In the genomic region with DNA sequence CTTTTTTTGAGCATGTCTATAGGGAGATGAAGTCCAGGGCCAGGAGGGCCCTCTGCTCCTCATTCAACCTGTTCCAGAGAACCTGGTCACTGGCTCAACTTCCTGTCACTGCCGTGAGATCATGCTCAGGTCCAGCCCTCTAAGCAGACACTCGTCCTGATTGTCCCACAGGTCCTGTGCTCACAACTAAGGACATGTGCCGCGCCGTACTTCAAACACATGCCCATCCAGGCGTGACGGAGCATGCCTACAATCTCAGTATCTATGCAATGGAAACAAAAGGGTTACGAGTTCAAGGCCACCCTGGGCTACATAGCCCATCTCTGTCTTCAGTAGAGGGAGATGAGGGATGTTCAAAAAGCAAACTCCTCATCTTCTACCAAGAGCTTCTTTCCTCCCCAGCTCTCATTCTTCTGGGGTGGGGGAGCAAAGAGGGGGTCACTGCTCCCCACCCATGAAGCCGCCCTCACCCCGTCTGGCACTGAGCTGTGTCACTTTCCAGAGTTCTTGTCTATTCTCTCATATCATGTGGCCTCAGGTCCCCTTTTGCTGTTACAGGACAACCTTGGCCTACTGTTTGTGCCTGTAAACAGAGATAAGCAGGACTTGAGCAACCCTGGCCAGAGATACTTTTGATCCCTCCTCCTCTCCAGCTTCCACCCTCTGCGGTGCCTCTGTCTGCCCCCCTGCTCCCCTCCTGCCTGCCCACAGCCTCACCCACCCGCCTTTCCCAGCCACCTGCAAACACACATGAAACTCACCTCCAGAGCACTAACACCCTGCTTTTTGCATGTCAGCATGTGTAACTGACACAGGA, we compare ENCODE assay signal across 9 mouse cellular contexts.
DNase-seq lines count a peak whose midpoint lies in the region; ATAC-seq and TF ChIP-seq lines count a peak whose summit lies in the region.
"Had no signal": no experiment of that assay in that cellular context is flagged by ENCODE, and none has a peak within 500 bp of the region (broad histone marks: within the 10 kb centered on the region; RNA-seq: fewer than 3 reads in every experiment).

No protein-coding gene starts in this region.

- H3K4me2 ChIP-seq in heart, embryonic 15.5 days, result no peak overlapping the region
- H3K4me2 ChIP-seq in hindbrain, postnatal 0 days (ENCODE audit: low read depth, low read length), result no peak overlapping the region

- peak; percentile 3 for DNase-seq in 3134 (ENCODE audit: extremely low read depth, insufficient read length, low spot score)
- DNase-seq in adrenal gland, postnatal 25 days, result peak; percentile 23
- no peak for DNase-seq in urinary bladder, postnatal 4 days (ENCODE audit: low spot score in 2 of 2)
- no peak for DNase-seq in kidney, adult 18-20 months
- no peak for DNase-seq in hindbrain, postnatal 0 days (ENCODE audit: low spot score)
- DNase-seq in layer of hippocampus, postnatal 14 days (ENCODE audit: low spot score in 2 of 2), result no peak
- DNase-seq: cerebellum, adult 11-12 months had no signal

- no peak for TF ChIP-seq CTCF in hindbrain, postnatal 0 days (IDR thresholded peaks at IDR 0.05; ENCODE audit: low read depth)

- peaks cover 17% of the 10 kb centered on the region for H3K4me1 ChIP-seq in heart, embryonic 15.5 days (replicated peaks)
- no peaks in the 10 kb centered on the region for H3K4me1 ChIP-seq in hindbrain, postnatal 0 days (ENCODE audit: insufficient read depth, low read length)

- H3K36me3 ChIP-seq in heart, embryonic 15.5 days, result no peaks in the 10 kb centered on the region
- H3K36me3 ChIP-seq in hindbrain, postnatal 0 days (ENCODE audit: insufficient read depth, low read length), result no peaks in the 10 kb centered on the region

- 70% methylated on average over 12 of the region's 12 CpGs for WGBS in heart, embryonic 15.5 days
- 88% methylated on average over 12 of the region's 12 CpGs for WGBS in hindbrain, postnatal 0 days

- no peak overlapping the region for H3K4me3 ChIP-seq in heart, embryonic 15.5 days
- H3K4me3 ChIP-seq in hindbrain, postnatal 0 days (ENCODE audit: low read length), result no peak overlapping the region

- no peaks in the 10 kb centered on the region for H3K9me3 ChIP-seq in heart, embryonic 15.5 days (replicated peaks)
- no peaks in the 10 kb centered on the region for H3K9me3 ChIP-seq in hindbrain, postnatal 0 days (ENCODE audit: low read length)

- H3K27ac ChIP-seq in heart, embryonic 15.5 days, result peak overlapping the region; percentile 44
- no peak overlapping the region for H3K27ac ChIP-seq in hindbrain, postnatal 0 days

- ATAC-seq in heart, embryonic 15.5 days (replicated peaks; ENCODE audit: insufficient number of reproducible peaks, insufficient read depth, low FRiP score, low read depth), result peak; percentile 50
- ATAC-seq in megakaryocyte, adult 5-6 weeks (ENCODE audit: poor library complexity, severe bottlenecking), result peak; percentile 71
- no peak for ATAC-seq in hindbrain, postnatal 0 days

- H3K9ac ChIP-seq in heart, embryonic 15.5 days, result no peak overlapping the region
- H3K9ac ChIP-seq in hindbrain, postnatal 0 days (replicated peaks; ENCODE audit: low read length), result no peak overlapping the region

- no peaks in the 10 kb centered on the region for H3K27me3 ChIP-seq in heart, embryonic 15.5 days
- H3K27me3 ChIP-seq in hindbrain, postnatal 0 days (ENCODE audit: insufficient read depth, low read length), result no peaks in the 10 kb centered on the region

Comparison
In these comparisons a context has a peak if more than half of its experiments do, and no peak if none do; other contexts are left out.
1. DNase-seq: peak in 3134 (single experiment) and adrenal gland, postnatal 25 days (single experiment); none in urinary bladder, postnatal 4 days (0 of 2), kidney, adult 18-20 months (single experiment), hindbrain, postnatal 0 days (single experiment) and layer of hippocampus, postnatal 14 days (0 of 2).